Mouse (Mus musculus): ENCODE measurements at regions not wholly inside any gene's neighbourhood (a gene's known extent, or its start where the extent isn't known, plus 50 kb on each side); places are given as distances from the start of the nearest gene placed in this dataset.

DNA sequence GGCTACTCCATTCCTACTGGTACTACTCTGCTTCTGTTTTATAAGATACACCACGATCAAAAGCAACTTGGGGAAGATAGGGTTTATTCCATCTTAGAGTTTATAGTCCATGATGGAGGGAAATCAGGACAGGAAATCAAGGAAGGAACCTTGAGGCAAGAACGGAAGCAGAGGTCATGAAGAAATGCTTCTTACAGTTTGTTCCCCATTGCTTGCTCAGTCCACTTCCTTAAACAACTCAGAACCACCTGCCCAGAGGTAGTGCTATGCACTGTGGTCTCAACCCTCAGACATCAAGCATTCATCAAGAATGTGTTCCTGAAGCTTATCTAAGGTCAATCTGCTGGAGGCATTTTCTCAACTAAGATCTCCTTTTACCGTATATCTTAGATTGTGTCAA lies 189.8 kb downstream of the Lmo4 start:
- ATAC-seq (replicated peaks; ENCODE audit: poor library complexity, severe bottlenecking): peak; percentile 93

GRCm38 (mm10) chr3:144013481-144014125 lies 191.4 kb downstream of the Lmo4 start:
- ATAC-seq (replicated peaks; ENCODE audit: poor library complexity, severe bottlenecking): no peak

- no peak for ATAC-seq (replicated peaks; ENCODE audit: poor library complexity, severe bottlenecking)
Measured at GRCm38 (mm10) chr3:144012820-144013219, 192.2 kb downstream of the Lmo4 start.

DNA sequence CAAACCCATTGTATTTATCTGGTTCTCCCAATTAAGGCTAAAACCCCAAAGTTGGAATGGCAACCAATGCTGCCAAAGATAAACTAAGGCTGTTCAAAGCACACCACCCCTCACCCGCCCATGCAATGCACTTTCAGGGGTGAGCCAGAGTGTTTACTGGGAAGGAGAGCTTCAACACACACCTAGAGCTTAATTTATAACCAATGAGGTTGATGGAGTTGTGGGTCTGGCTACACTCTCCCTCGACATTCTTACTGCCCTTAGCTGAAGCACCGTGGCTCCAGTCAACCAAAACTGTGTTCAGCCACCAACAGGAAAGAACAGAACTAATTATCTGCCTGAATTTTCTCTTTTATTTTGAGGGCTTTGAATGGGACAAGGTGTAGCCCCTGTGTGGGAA lies 192.8 kb downstream of the Lmo4 start:
- no peak for ATAC-seq (replicated peaks; ENCODE audit: poor library complexity, severe bottlenecking)

DNA sequence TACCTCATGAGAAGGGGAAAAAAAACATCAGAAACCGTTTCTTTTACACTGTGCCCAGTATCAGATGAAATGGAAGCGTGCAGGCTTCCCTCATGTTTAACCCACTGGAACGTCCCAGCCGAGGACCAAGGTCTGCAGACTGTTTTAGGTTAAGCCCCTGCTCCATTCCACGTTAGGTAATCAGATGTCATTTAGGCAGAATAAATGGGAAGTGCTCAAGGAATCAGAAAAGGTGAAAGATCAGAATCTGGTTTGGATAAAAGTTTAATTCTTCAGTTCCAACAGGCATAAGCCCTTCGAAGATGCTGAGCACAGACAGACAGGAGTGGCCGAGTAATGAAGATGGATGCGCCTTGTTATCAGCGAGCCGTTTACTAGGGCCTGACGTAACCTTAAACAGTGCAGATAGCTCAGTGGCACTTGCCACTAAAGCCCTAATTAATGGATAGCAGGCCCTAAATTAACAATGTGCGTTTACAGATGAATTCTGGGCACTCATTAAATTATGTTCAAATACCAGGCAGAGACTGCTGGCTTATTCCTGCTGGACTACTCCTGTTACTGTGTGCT lies 193.5 kb downstream of the Lmo4 start:
- ATAC-seq (replicated peaks; ENCODE audit: poor library complexity, severe bottlenecking): no peak

- no peak for ATAC-seq (replicated peaks; ENCODE audit: poor library complexity, severe bottlenecking)
Measured at GRCm38 (mm10) chr3:144010558-144010957, 194.5 kb downstream of the Lmo4 start.

- no peak for ATAC-seq (replicated peaks; ENCODE audit: poor library complexity, severe bottlenecking)
Measured at GRCm38 (mm10) chr3:144007111-144007619, 197.9 kb downstream of the Lmo4 start.

- ATAC-seq (replicated peaks; ENCODE audit: poor library complexity, severe bottlenecking): no peak
Measured at GRCm38 (mm10) chr3:143997909-143998308, 207.1 kb downstream of the Lmo4 start.

DNA sequence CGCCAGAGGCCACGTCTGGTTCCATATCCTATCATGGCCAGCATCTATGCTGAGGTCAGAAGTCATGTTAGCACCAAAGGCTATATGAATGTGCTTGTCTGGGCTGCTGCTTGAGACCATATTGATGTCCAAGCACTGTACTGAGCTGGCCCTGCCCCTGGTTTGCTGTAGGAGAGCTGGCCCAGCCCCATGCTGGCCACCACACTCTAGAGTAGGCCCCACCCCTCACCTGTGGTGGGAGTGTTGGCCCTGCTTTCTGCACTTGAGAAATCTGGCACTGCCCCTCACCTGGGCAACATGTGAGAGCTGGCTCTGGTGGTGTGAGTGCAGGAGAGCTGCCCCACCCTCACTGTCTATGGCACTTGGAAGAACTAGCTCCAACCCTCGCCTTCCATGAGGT lies 210.0 kb downstream of the Lmo4 start:
- ATAC-seq (replicated peaks; ENCODE audit: poor library complexity, severe bottlenecking): no peak

DNA sequence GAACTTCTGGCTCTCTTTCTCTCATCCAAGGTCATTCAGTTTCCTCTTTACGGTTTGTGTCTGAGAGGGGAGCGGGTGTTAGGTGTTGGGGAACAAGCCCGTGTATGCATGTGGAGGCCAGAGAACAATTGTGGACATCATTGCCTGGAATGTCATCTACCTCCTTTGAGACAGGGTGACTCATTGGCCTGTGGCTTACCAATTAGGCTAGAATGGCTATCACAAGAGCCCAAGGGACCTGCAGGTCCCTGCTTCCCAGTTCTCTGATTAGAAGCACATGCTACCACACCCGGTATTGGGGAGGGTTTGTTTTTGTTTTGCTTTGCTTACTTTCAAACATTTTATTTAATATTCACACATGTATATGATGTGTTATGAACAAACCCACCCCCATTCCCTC lies 216.0 kb downstream of the Lmo4 start:
- no peak for ATAC-seq (replicated peaks; ENCODE audit: poor library complexity, severe bottlenecking)

GRCm38 (mm10) chr3:143988037-143988436 lies 217.0 kb downstream of the Lmo4 start:
- ATAC-seq (replicated peaks; ENCODE audit: poor library complexity, severe bottlenecking): no peak

DNA sequence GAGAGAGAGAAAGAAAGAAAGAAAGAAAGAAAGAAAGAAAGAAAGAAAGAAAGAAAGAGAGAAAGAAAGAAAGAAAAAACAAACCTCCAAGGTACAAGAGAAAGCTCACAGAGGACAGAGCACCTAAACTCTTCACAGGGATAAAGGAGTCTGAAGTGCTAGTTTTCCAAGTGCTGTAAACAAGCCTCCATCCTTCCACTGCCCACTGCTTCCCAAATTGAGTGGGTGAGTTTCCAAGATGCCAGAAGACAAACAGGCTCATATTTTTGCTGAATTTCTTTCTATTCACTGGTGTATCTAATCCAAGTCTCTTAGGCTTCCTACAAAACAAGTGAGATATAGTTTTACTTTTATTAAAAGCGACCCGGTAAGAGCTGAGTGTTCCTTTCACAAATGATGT lies 218.2 kb downstream of the Lmo4 start:
- no peak for ATAC-seq (replicated peaks; ENCODE audit: poor library complexity, severe bottlenecking)

- ATAC-seq (replicated peaks; ENCODE audit: poor library complexity, severe bottlenecking): no peak
Measured at GRCm38 (mm10) chr3:143986200-143986506, 218.9 kb downstream of the Lmo4 start.

- no peak for ATAC-seq (replicated peaks; ENCODE audit: poor library complexity, severe bottlenecking)
Measured at GRCm38 (mm10) chr3:143985349-143986199, 219.4 kb downstream of the Lmo4 start.

DNA sequence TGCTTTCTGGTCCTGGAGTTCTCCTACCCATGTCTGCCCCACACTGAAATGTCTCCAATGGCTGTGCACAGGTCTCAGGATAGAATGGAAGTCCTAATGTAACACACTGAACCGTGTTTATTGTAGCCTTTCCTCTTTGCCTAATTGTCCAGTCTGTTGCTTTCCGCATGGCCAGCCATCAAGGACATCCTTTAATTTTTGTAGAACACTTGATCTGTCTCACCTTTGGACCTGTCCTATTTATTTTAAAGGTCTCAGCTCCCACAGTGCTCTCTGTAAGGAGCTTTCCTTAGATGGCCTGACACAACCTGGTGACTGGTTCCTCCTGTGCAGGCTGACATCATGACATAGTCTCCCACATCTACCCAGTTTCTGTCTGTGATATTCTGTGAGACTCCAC lies 226.3 kb downstream of the Lmo4 start:
- ATAC-seq (replicated peaks; ENCODE audit: poor library complexity, severe bottlenecking): no peak

GRCm38 (mm10) chr3:143977886-143978447 lies 227.1 kb downstream of the Lmo4 start:
- no peak for ATAC-seq (replicated peaks; ENCODE audit: poor library complexity, severe bottlenecking)

DNA sequence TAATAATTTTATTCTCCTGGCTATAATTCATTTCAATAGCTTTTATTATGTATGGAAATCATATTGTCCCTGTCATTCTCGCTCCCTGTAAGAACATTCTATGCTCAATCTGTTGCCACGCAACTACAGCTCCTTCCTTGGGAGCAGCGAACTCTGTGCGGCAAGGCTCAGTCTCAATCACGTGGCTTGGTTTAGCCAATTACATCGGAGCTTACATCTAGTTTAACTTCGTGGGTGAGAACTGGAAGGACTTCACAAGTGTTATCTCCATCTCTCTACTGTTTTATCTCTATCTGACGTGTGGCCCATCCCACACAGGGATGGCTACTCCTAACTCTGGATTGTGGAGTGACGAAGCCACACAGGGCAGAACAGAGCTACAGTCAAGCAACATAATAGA lies 231.4 kb downstream of the Lmo4 start:
- no peak for ATAC-seq (replicated peaks; ENCODE audit: poor library complexity, severe bottlenecking)

- ATAC-seq (replicated peaks; ENCODE audit: poor library complexity, severe bottlenecking): no peak
Measured at GRCm38 (mm10) chr3:143972351-143972750, 232.7 kb downstream of the Lmo4 start.

DNA sequence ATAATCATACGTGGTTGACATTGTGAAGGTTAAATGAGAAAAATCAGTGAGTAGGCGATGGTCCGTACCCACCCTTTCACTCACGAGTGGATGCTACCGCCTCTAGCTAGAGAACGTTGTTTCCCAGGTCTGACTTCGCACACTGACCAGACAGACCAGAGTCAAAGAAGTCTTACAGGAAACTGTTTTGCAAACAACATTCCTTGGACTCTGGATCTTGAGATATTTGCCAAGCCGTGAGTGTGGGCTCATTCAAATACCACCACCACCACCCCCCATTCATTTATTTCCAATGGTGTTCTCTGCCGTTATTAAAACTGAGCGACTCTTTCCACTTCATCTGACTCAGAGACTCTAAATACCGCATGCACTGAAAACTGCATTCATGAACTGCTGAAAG lies 234.2 kb downstream of the Lmo4 start:
- ATAC-seq (replicated peaks; ENCODE audit: poor library complexity, severe bottlenecking): no peak

GRCm38 (mm10) chr3:143955508-143955907 lies 249.5 kb downstream of the Lmo4 start:
- peak; percentile 61 for ATAC-seq (replicated peaks; ENCODE audit: poor library complexity, severe bottlenecking)

GRCm38 (mm10) chr3:143954822-143955221 lies 250.2 kb downstream of the Lmo4 start:
- peak; percentile 59 for ATAC-seq (replicated peaks; ENCODE audit: poor library complexity, severe bottlenecking)

Data from granulocyte monocyte progenitor cell, adult 5-6 weeks (primary cell).